Mouse (Mus musculus): ENCODE data around the gene Rexo5. TPM values are rescaled to one million over a fixed set of nuclear protein-coding genes. Genes with fewer than 3 reads are reported as not detected.
A peak's percentile ranks its signal among the peaks of the same experiment; 100 is the strongest.

Rexo5 gene
- total and polyA plus RNA-seq, 3 experiments = 3.5 to 64.3 (median 58.4) TPM

- TF ChIP-seq POLR2AphosphoS5 (IDR thresholded peaks at IDR 0.05; ENCODE audit: insufficient replicate concordance, low read depth, low read length) (no peak), CTCF (IDR thresholded peaks at IDR 0.05; ENCODE audit: low read depth, low read length) (no peak), GATA2 (IDR thresholded peaks at IDR 0.05; ENCODE audit: borderline replicate concordance, low read depth, low read length) (no peak), TAL1 (conservative IDR thresholded peaks at IDR 0.05; ENCODE audit: low read depth, low read length) (no peak), GATA1 (IDR thresholded peaks at IDR 0.05; ENCODE audit: borderline replicate concordance, low read length) (no peak)
- Histone ChIP-seq H3K9me3 (replicated peaks) (no peaks in the 10 kb centered on the region), H3K36me3 (replicated peaks) (peaks cover 77% of the 10 kb centered on the region), H3K4me3 (ENCODE audit: low read depth, low read length) (no peak overlapping the region), H3K4me1 (ENCODE audit: insufficient read depth, low read depth, low read length) (peaks cover 9% of the 10 kb centered on the region), H3K27me3 (ENCODE audit: insufficient read depth, low read length) (no peaks in the 10 kb centered on the region)
- DNase-seq (ENCODE audit: low spot score) (no peak), ATAC-seq (ENCODE audit: extremely low read depth, insufficient number of reproducible peaks, low FRiP score, poor library complexity, severe bottlenecking) (no peak)
Observed at GRCm38 (mm10) chr7:119847396-119847795, 53.6 kb downstream of the Rexo5 start.

- Histone ChIP-seq H3K36me3 (replicated peaks) (peaks cover 77% of the 10 kb centered on the region), H3K27me3 (ENCODE audit: insufficient read depth, low read length) (no peaks in the 10 kb centered on the region), H3K4me3 (ENCODE audit: low read depth, low read length) (no peak overlapping the region), H3K9me3 (replicated peaks) (no peaks in the 10 kb centered on the region), H3K4me1 (ENCODE audit: insufficient read depth, low read depth, low read length) (peaks cover 9% of the 10 kb centered on the region)
- TF ChIP-seq GATA1 (IDR thresholded peaks at IDR 0.05; ENCODE audit: borderline replicate concordance, low read length) (no peak), CTCF (IDR thresholded peaks at IDR 0.05; ENCODE audit: low read depth, low read length) (peak; percentile 92)
- DNase-seq (ENCODE audit: low spot score) (no peak), ATAC-seq (ENCODE audit: extremely low read depth, insufficient number of reproducible peaks, low FRiP score, poor library complexity, severe bottlenecking) (peak; percentile 28; the same call in 1 of the 2 replicates)
Observed at GRCm38 (mm10) chr7:119849096-119849495, 55.3 kb downstream of the Rexo5 start.

GRCm38 (mm10) chr7:119850737-119851136, 56.9 kb downstream of the Rexo5 start:
- ATAC-seq (ENCODE audit: extremely low read depth, insufficient number of reproducible peaks, low FRiP score, poor library complexity, severe bottlenecking) = no peak

GRCm38 (mm10) chr7:119852494-119852893, 58.7 kb downstream of the Rexo5 start:
- H3K9me3 ChIP-seq (replicated peaks) = no peaks in the 10 kb centered on the region
- ATAC-seq (ENCODE audit: extremely low read depth, insufficient number of reproducible peaks, low FRiP score, poor library complexity, severe bottlenecking) (no peak), DNase-seq (ENCODE audit: low spot score) (no peak)
- peaks cover 75% of the 10 kb centered on the region for H3K36me3 ChIP-seq (replicated peaks)
- no peak overlapping the region for H3K4me3 ChIP-seq (ENCODE audit: low read depth, low read length)
- no peak for TF ChIP-seq TAL1 (conservative IDR thresholded peaks at IDR 0.05; ENCODE audit: low read depth, low read length)
- no peaks in the 10 kb centered on the region for H3K4me1 ChIP-seq (ENCODE audit: insufficient read depth, low read depth, low read length)
- H3K27me3 ChIP-seq (ENCODE audit: insufficient read depth, low read length) = no peaks in the 10 kb centered on the region

More at GRCm38 (mm10) chr7:119850737-119851136, 56.9 kb downstream of the Rexo5 start:
- Histone ChIP-seq H3K27me3 (ENCODE audit: insufficient read depth, low read length) (no peaks in the 10 kb centered on the region), H3K36me3 (replicated peaks) (peaks cover 73% of the 10 kb centered on the region), H3K9me3 (replicated peaks) (no peaks in the 10 kb centered on the region), H3K4me1 (ENCODE audit: insufficient read depth, low read depth, low read length) (no peaks in the 10 kb centered on the region), H3K4me3 (ENCODE audit: low read depth, low read length) (no peak overlapping the region)
- no peak for DNase-seq (ENCODE audit: low spot score)
- TF ChIP-seq TAL1 (conservative IDR thresholded peaks at IDR 0.05; ENCODE audit: low read depth, low read length) (no peak), POLR2AphosphoS5 (IDR thresholded peaks at IDR 0.05; ENCODE audit: insufficient replicate concordance, low read depth, low read length) (no peak), GATA2 (IDR thresholded peaks at IDR 0.05; ENCODE audit: borderline replicate concordance, low read depth, low read length) (no peak), GATA1 (IDR thresholded peaks at IDR 0.05; ENCODE audit: borderline replicate concordance, low read length) (no peak), CTCF (IDR thresholded peaks at IDR 0.05; ENCODE audit: low read depth, low read length) (no peak)

GRCm38 (mm10) chr7:119853186-119853585, 59.4 kb downstream of the Rexo5 start:
- Histone ChIP-seq H3K9me3 (replicated peaks) (no peaks in the 10 kb centered on the region), H3K4me1 (ENCODE audit: insufficient read depth, low read depth, low read length) (no peaks in the 10 kb centered on the region), H3K36me3 (replicated peaks) (peaks cover 79% of the 10 kb centered on the region), H3K27me3 (ENCODE audit: insufficient read depth, low read length) (no peaks in the 10 kb centered on the region), H3K4me3 (ENCODE audit: low read depth, low read length) (no peak overlapping the region)
- TF ChIP-seq GATA2 (IDR thresholded peaks at IDR 0.05; ENCODE audit: borderline replicate concordance, low read depth, low read length) (no peak), CTCF (IDR thresholded peaks at IDR 0.05; ENCODE audit: low read depth, low read length) (no peak), POLR2AphosphoS5 (IDR thresholded peaks at IDR 0.05; ENCODE audit: insufficient replicate concordance, low read depth, low read length) (no peak), GATA1 (IDR thresholded peaks at IDR 0.05; ENCODE audit: borderline replicate concordance, low read length) (no peak), TAL1 (conservative IDR thresholded peaks at IDR 0.05; ENCODE audit: low read depth, low read length) (no peak)
- ATAC-seq (ENCODE audit: extremely low read depth, insufficient number of reproducible peaks, low FRiP score, poor library complexity, severe bottlenecking) (no peak), DNase-seq (ENCODE audit: low spot score) (no peak)

- Histone ChIP-seq H3K4me1 (ENCODE audit: insufficient read depth, low read depth, low read length) (no peaks in the 10 kb centered on the region), H3K9me3 (replicated peaks) (no peaks in the 10 kb centered on the region), H3K27me3 (ENCODE audit: insufficient read depth, low read length) (no peaks in the 10 kb centered on the region), H3K4me3 (ENCODE audit: low read depth, low read length) (no peak overlapping the region), H3K36me3 (replicated peaks) (peaks cover 75% of the 10 kb centered on the region)
- ATAC-seq (ENCODE audit: extremely low read depth, insufficient number of reproducible peaks, low FRiP score, poor library complexity, severe bottlenecking) = no peak
- no peak for DNase-seq (ENCODE audit: low spot score)
- TF ChIP-seq GATA2 (IDR thresholded peaks at IDR 0.05; ENCODE audit: borderline replicate concordance, low read depth, low read length) (no peak), TAL1 (conservative IDR thresholded peaks at IDR 0.05; ENCODE audit: low read depth, low read length) (no peak), POLR2AphosphoS5 (IDR thresholded peaks at IDR 0.05; ENCODE audit: insufficient replicate concordance, low read depth, low read length) (no peak)
Observed at GRCm38 (mm10) chr7:119854362-119854761, 60.6 kb downstream of the Rexo5 start.

- ATAC-seq (ENCODE audit: extremely low read depth, insufficient number of reproducible peaks, low FRiP score, poor library complexity, severe bottlenecking) (no peak), DNase-seq (ENCODE audit: low spot score) (no peak)
- peaks cover 5% of the 10 kb centered on the region for H3K4me1 ChIP-seq (ENCODE audit: insufficient read depth, low read depth, low read length)
- no peak overlapping the region for H3K4me3 ChIP-seq (ENCODE audit: low read depth, low read length)
- no peak for TF ChIP-seq CTCF (IDR thresholded peaks at IDR 0.05; ENCODE audit: low read depth, low read length)
- no peak for TF ChIP-seq GATA1 (IDR thresholded peaks at IDR 0.05; ENCODE audit: borderline replicate concordance, low read length)
- no peak for TF ChIP-seq POLR2AphosphoS5 (IDR thresholded peaks at IDR 0.05; ENCODE audit: insufficient replicate concordance, low read depth, low read length)
- H3K9me3 ChIP-seq (replicated peaks) = no peaks in the 10 kb centered on the region
- no peaks in the 10 kb centered on the region for H3K27me3 ChIP-seq (ENCODE audit: insufficient read depth, low read length)
- H3K36me3 ChIP-seq (replicated peaks) = peaks cover 75% of the 10 kb centered on the region
Observed at GRCm38 (mm10) chr7:119855031-119855430, 61.2 kb downstream of the Rexo5 start.
